In genomic region chr17:24667416-24667815, GRCm38 (mm10) we compare ENCODE assay signal across 8 mouse cellular contexts. TPM values are rescaled to one million over a fixed set of nuclear protein-coding genes. Genes with fewer than 3 reads are reported as not detected.
A peak's percentile ranks its signal among the peaks of the same experiment; 100 is the strongest.
DNase-seq lines count a peak whose midpoint lies in the region; TF ChIP-seq lines count a peak whose summit lies in the region.

No protein-coding gene starts in this region.

- H3K27ac ChIP-seq in heart, adult 2 months, result no peak overlapping the region
- H3K27ac ChIP-seq in embryonic facial prominence, embryonic 10.5 days (replicated peaks), result no peak overlapping the region

- peak; percentile 82 for TF ChIP-seq CTCF in heart, adult 2 months (IDR thresholded peaks at IDR 0.05)
- peak; percentile 26 for TF ChIP-seq CTCF in C2C12 (IDR thresholded peaks at IDR 0.05; ENCODE audit: control insufficient read depth, insufficient read depth, insufficient read length)

- H3K27me3 ChIP-seq in heart, adult 2 months (ENCODE audit: control insufficient read depth, insufficient read depth, low read length), result no peaks in the 10 kb centered on the region
- no peaks in the 10 kb centered on the region for H3K27me3 ChIP-seq in C2C12 (ENCODE audit: control insufficient read depth, insufficient read depth, insufficient read length)
- H3K27me3 ChIP-seq in embryonic facial prominence, embryonic 10.5 days (replicated peaks; ENCODE audit: low read depth, poor library complexity, severe bottlenecking), result no peaks in the 10 kb centered on the region

- WGBS in heart, adult 2 months, result 16% methylated on average over 6 of the region's 6 CpGs
- 29% methylated on average over 6 of the region's 6 CpGs for WGBS in embryonic facial prominence, embryonic 10.5 days

- intact Hi-C loops in heart, adult 2 months (cut with DNase I), result loop anchor here (5.0 kb wide), 1 partner anchor 190 kb away; the partner anchor contains the start of gene Mlst8
- intact Hi-C loops in heart, postnatal 25 days (cut with DNase I), result loop anchor here (5.0 kb wide), 2 partner anchors 40 to 140 kb away; partner anchors contain the start of gene Traf7

- H3ac ChIP-seq in C2C12 (ENCODE audit: control insufficient read depth, insufficient read length, low read depth), result no peak overlapping the region

- H3K9me3 ChIP-seq in embryonic facial prominence, embryonic 10.5 days, result no peaks in the 10 kb centered on the region

- TF ChIP-seq POLR2A in heart, adult 2 months (IDR thresholded peaks at IDR 0.05; ENCODE audit: insufficient read depth, low read depth, low read length), result no peak

- H3K36me3 ChIP-seq in heart, adult 2 months (ENCODE audit: control insufficient read depth, insufficient read depth, low read length), result no peaks in the 10 kb centered on the region
- no peaks in the 10 kb centered on the region for H3K36me3 ChIP-seq in C2C12 (ENCODE audit: control insufficient read depth, insufficient read depth)
- H3K36me3 ChIP-seq in embryonic facial prominence, embryonic 10.5 days (replicated peaks), result no peaks in the 10 kb centered on the region

- no peak overlapping the region for H3K4me3 ChIP-seq in heart, adult 2 months
- H3K4me3 ChIP-seq in C2C12 (ENCODE audit: insufficient read depth, poor library complexity, severe bottlenecking), result no peak overlapping the region
- H3K4me3 ChIP-seq in embryonic facial prominence, embryonic 10.5 days, result no peak overlapping the region

- peaks cover 25% of the 10 kb centered on the region for H3K79me3 ChIP-seq in C2C12 (ENCODE audit: low read depth)

- peak; percentile 51 to 63 for DNase-seq in heart, adult 2 months
- DNase-seq in heart, postnatal 25 days (ENCODE audit: low spot score), result no peak
- peak; percentile 66 for DNase-seq in adrenal gland, postnatal 10 days
- DNase-seq in embryonic facial prominence, embryonic 10.5 days (ENCODE audit: low spot score), result peak; percentile 65
- peak; percentile 82 to 86 for DNase-seq in kidney, postnatal 25 days
- DNase-seq in retina, adult 2 months (ENCODE audit: low read depth, low spot score), result peak; percentile 54
- DNase-seq in ovary, postnatal 14 days (ENCODE audit: low spot score), result no peak

- no peaks in the 10 kb centered on the region; the same call in 1 of the 2 replicates for H3K79me2 ChIP-seq in heart, adult 2 months (replicated peaks; ENCODE audit: control insufficient read depth, insufficient read depth, low read length)
- peaks cover 37% of the 10 kb centered on the region for H3K79me2 ChIP-seq in C2C12 (ENCODE audit: control insufficient read depth, insufficient read depth)

- H3K4me1 ChIP-seq in heart, adult 2 months (ENCODE audit: control insufficient read depth, insufficient read depth, low read length), result peaks cover 13% of the 10 kb centered on the region
- H3K4me1 ChIP-seq in embryonic facial prominence, embryonic 10.5 days, result peaks cover 34% of the 10 kb centered on the region

- TF ChIP-seq EP300 in heart, adult 2 months (IDR thresholded peaks at IDR 0.05; ENCODE audit: insufficient read depth, low read depth, low read length), result 0 out of 2 replicates have a peak, but pooled peaks have one; percentile 55

- H3K9ac ChIP-seq in heart, adult 2 months (ENCODE audit: low read depth, low read length), result no peak overlapping the region

TF ChIP-seq in C2C12, 6 proteins besides CTCF, POLR2A, EP300 and RAD21:
- TF ChIP-seq MYOD1 (IDR thresholded peaks at IDR 0.05; ENCODE audit: control insufficient read depth, insufficient read length, low read depth) (no peak), USF1 (IDR thresholded peaks at IDR 0.05; ENCODE audit: low read depth) (no peak), FOSL1 (IDR thresholded peaks at IDR 0.05; ENCODE audit: insufficient read depth, low read length, poor library complexity, severe bottlenecking) (no peak), CEBPB (IDR thresholded peaks at IDR 0.05; ENCODE audit: low read depth) (no peak), MAX (IDR thresholded peaks at IDR 0.05) (no peak), MYOG (IDR thresholded peaks at IDR 0.05; ENCODE audit: control insufficient read depth, extremely low read depth, insufficient read length) (no peak)
TF ChIP-seq in C2C12: peak in this region for 0.

RNA-seq across cellular contexts. Expression of gene Zfp598, which starts 2.1 kb away (rescaled TPM):
- total RNA-seq in heart, adult 2 months (2021), result 10 to 100 TPM; 17.4 to 17.5 TPM
- 28.1 and 29.9 TPM in 2 replicates for polyA plus RNA-seq in heart, adult 2 months (2012; rRNA removed)
- total RNA-seq in heart, postnatal 25 days (2021), result 10 to 100 TPM; 17.5 to 17.9 TPM
- 34.6 TPM for polyA plus RNA-seq in C2C12 (2012; fragmentation: generic; extraction: Trizol)
- total RNA-seq in adrenal gland, postnatal 10 days (2021), result 10 to 100 TPM; 38.9 to 42.2 TPM
- polyA plus RNA-seq in embryonic facial prominence, embryonic 10.5 days (2016; fragmentation: Nextera tagmentation; extraction: Ambion mirVana), result 29.0 and 30.4 TPM in 2 replicates

RNA-seq across cellular contexts. Expression of gene Npw, which starts 9.2 kb away (rescaled TPM):
- not detected for total RNA-seq in heart, adult 2 months (2021)
- not detected in 2 replicates for polyA plus RNA-seq in heart, adult 2 months (2012; rRNA removed)
- total RNA-seq in heart, postnatal 25 days (2021), result not detected
- polyA plus RNA-seq in C2C12 (2012; fragmentation: generic; extraction: Trizol), result 0.42 TPM
- not detected for total RNA-seq in adrenal gland, postnatal 10 days (2021)
- not detected in 2 replicates for polyA plus RNA-seq in embryonic facial prominence, embryonic 10.5 days (2016; fragmentation: Nextera tagmentation; extraction: Ambion mirVana)

RNA-seq across cellular contexts. Expression of gene Slc9a3r2, which starts 17.3 kb away (rescaled TPM):
- total RNA-seq in heart, adult 2 months (2021), result 100 to 1,000 TPM in 1 of 2 experiments, 10 to 100 TPM in 1; 100.0 to 110 TPM
- polyA plus RNA-seq in heart, adult 2 months (2012; rRNA removed), result 125 and 147 TPM in 2 replicates
- 100 to 1,000 TPM in 1 of 2 experiments, 10 to 100 TPM in 1; 96.0 to 135 TPM for total RNA-seq in heart, postnatal 25 days (2021)
- polyA plus RNA-seq in C2C12 (2012; fragmentation: generic; extraction: Trizol), result 10.0 TPM
- total RNA-seq in adrenal gland, postnatal 10 days (2021), result 10 to 100 TPM; 66.9 to 72.8 TPM
- 31.7 and 37.3 TPM in 2 replicates for polyA plus RNA-seq in embryonic facial prominence, embryonic 10.5 days (2016; fragmentation: Nextera tagmentation; extraction: Ambion mirVana)

RNA-seq across cellular contexts. Expression of gene Syngr3, which starts 22.3 kb away (rescaled TPM):
- total RNA-seq in heart, adult 2 months (2021), result under 1 TPM; 0.16 to 0.30 TPM
- polyA plus RNA-seq in heart, adult 2 months (2012; rRNA removed), result 0.43 and 1.00 TPM in 2 replicates
- not detected for total RNA-seq in heart, postnatal 25 days (2021)
- 0.61 TPM for polyA plus RNA-seq in C2C12 (2012; fragmentation: generic; extraction: Trizol)
- 10 to 100 TPM in 1 of 2 experiments, 1 to 10 TPM in 1; 5.8 to 11.7 TPM for total RNA-seq in adrenal gland, postnatal 10 days (2021)
- 6.0 and 8.1 TPM in 2 replicates for polyA plus RNA-seq in embryonic facial prominence, embryonic 10.5 days (2016; fragmentation: Nextera tagmentation; extraction: Ambion mirVana)

RNA-seq across cellular contexts. Expression of gene Gfer, which starts 28.5 kb away (rescaled TPM):
- total RNA-seq in heart, adult 2 months (2021), result 10 to 100 TPM; 20.3 to 21.5 TPM
- 14.0 and 14.6 TPM in 2 replicates for polyA plus RNA-seq in heart, adult 2 months (2012; rRNA removed)
- 10 to 100 TPM; 21.9 to 22.1 TPM for total RNA-seq in heart, postnatal 25 days (2021)
- 62.8 TPM for polyA plus RNA-seq in C2C12 (2012; fragmentation: generic; extraction: Trizol)
- total RNA-seq in adrenal gland, postnatal 10 days (2021), result 10 to 100 TPM; 36.0 to 36.8 TPM
- 48.9 and 52.3 TPM in 2 replicates for polyA plus RNA-seq in embryonic facial prominence, embryonic 10.5 days (2016; fragmentation: Nextera tagmentation; extraction: Ambion mirVana)

Comparison
In these comparisons a context has a peak if more than half of its experiments do, and no peak if none do; other contexts are left out.
1. DNase-seq: peak in heart, adult 2 months (2 of 2), adrenal gland, postnatal 10 days (single experiment), embryonic facial prominence, embryonic 10.5 days (single experiment), kidney, postnatal 25 days (2 of 2) and retina, adult 2 months (single experiment); none in heart, postnatal 25 days (single experiment) and ovary, postnatal 14 days (single experiment).